Mouse (Mus musculus): ENCODE data around the gene Klhdc2.

GRCm38 (mm10) chr12:69262251-69262650, 34.2 kb upstream of the Klhdc2 start:
- TF ChIP-seq EP300 (IDR thresholded peaks at IDR 0.05; ENCODE audit: low read depth) (no peak), CTCF (IDR thresholded peaks at IDR 0.05; ENCODE audit: low read depth) (no peak)
